Mouse (Mus musculus) brain, embryonic 14.5 days (tissue): ENCODE measurements at regions not wholly inside any gene's neighbourhood (a gene's known extent, or its start where the extent isn't known, plus 50 kb on each side); places are given as distances from the start of the nearest gene placed in this dataset.

Experiments used
- CTCF ChIP-seq: fragments of 200-500 bp; IDR thresholded peaks from 2 replicates; pipeline ENCODE4 v1.5.1; 2012; ENCODE audit warnings: inconsistent platforms, mild to moderate bottlenecking, moderate library complexity, borderline replicate concordance; ENCODE audit not compliant: insufficient read depth, insufficient read length; ENCODE audit errors: extremely low read depth
- POLR2A ChIP-seq: fragments of 200-500 bp; IDR thresholded peaks from 2 replicates; pipeline ENCODE4 v1.6.1; 2012; ENCODE audit warnings: mild to moderate bottlenecking, inconsistent platforms, borderline replicate concordance; ENCODE audit not compliant: poor library complexity, insufficient read depth, insufficient read length, severe bottlenecking; ENCODE audit errors: extremely low read depth

- TF ChIP-seq POLR2A (no peak), CTCF (no peak)
These were observed 182.5 kb upstream of the Klf3 start for GRCm38 (mm10) chr5:64620726-64621125.
